Mouse (Mus musculus) kidney, postnatal 4 days (tissue): ENCODE results near the gene Gng4.
"Not testable (repeated sequence)": the region's sequence is repeated elsewhere in the genome, so short reads cannot be mapped to it uniquely, and the experiment has no call there.

Experiments
- DNase-seq, 2 experiments: peaks; one replicate each; pipeline ENCODE4 v3.0.0; 2021; ENCODE audit warnings: mixed read lengths in 2 of 2

Gng4 gene

DNA sequence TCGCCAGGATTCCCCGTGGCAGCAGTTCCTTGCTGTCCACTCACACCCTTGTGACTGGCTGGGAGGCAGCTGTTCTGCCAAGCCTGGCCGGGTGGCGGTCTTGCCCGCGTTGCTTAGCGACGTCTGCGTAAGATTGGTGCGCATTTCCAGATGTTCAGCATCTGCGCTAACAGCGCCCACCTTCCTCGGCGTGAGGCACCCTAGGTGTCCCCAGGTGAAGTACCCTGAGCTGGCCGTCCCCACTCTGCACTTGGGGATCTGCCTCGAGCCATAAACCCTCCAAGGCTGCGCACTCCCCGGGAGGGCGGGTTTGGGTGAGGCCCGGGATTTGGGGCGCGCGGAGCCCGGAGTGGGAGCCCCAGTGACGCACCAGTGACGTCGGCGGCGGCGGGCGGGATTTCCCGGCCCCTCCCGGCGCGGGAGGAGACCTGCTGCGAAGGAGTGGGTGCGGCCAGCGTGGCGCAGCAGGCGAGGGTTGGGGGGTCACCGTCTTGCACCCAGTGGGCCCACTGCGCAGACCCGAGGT is at the start of gene Gng4:
Gene Gng4, plus strand, starts transcription at position 166 of the 526 bp plus-strand sequence.
- DNase-seq = peak; percentile 38 to 44

DNA sequence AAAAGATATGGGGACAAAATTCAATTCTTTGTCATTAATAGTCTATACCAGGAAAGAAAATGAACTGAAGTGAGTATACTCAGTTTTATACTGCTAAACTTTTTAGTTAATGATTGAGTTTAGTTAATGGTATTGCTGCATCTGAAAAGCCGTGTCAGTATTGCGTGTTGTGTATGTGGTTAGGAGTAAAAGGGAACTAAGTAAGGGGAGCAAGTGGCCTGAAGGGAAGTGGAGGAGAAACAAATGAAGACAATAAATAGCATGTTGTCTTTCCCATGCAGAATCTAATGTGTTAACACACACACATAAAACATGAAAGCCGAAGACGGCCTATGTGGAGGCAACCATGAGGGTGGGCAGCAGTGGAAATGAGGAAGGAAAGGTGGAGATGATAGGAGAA is 44.6 kb upstream of the Gng4 start:
- no peak for DNase-seq

DNA sequence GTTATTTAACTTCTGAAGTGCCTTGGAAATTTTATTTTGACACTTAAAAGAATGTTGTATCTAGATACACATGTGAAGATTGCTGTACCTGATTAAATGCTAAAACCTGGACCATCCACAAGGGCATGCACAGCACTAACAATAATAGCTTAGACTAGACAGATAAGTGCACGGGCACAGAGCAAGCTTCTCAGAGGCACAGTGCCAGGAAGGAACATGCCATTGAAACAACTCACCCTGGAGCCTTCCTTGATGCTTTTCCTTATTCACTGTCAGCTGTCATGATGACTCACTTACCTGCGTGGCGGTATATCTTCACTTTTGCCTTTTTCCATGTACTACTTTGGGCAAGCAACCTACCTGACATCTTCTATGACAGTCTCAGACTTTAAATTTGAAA is 37.9 kb upstream of the Gng4 start:
- no peak for DNase-seq

DNA sequence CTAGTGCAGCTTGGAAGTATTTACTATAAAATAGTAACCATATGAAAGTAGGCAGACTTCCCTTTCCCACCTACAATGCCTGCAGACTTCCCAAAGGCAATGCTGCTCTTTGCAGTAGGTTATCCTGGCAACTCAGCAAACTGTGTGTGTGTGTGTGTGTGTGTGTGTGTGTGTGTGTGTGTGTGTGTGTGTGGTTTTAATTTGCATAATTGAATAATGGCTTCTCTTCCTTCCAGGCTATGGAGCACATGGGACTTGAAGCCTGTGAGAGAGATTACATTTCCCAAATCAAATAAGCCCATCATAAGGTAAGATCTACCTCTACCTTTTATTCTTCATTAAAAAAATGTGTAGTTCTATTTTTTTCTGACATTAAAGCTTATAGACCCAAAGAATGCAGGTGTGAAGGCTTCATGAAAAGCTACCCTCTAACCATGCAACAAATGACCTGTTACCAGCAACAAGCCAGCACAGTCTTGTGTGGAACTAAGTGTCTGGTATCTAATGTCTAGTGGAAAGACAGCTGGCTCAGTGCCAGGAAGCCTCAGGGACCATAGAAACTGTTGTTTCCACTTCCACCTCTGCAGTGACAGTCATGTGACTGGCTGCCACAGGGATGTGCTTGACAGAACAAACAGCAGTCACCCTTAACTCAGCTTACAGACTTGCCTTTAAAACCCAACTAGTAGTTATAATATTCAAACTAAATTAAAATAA is 7.9 kb upstream of the Gng4 start:
- peak; percentile 47 to 55 for DNase-seq

DNA sequence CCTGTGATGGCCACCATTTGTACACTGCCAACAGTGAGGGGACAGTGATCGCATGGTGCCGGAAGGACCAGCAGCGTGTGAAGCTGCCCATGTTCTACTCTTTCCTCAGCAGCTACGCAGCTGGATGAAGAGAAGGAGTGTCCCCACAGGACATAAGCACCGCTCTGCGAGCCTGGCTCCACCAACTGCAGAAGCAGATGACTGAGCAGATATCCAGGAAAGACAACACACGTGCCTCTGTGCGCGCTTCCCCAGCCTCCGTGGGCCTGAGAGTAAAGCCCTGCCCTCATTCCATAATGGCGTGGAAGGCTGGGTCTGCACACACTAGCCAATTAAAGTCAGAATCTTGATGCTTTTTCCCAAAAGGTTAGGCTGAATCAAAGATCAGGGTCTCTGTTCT is 6.8 kb upstream of the Gng4 start:
- DNase-seq = no peak

DNA sequence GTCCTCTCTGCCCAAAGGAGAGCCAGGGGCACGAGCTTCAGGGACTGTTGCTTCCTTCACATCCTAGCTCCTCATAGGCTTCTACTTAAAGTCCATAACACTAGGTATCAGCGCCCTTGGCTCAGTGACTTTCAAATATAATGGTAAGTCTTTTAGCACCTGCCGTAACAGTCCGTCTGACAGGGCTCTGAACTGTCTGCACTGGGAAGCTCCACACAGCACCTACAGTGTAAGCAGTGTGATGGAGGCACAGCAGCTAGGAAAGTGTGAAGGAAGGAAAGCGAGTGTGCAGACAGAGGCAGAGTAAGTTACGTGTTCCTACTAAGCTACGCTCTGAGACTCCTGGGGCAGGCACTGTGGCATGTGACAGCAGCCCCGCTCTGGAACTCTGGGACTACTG is 6.2 kb upstream of the Gng4 start:
- DNase-seq = no peak

DNA sequence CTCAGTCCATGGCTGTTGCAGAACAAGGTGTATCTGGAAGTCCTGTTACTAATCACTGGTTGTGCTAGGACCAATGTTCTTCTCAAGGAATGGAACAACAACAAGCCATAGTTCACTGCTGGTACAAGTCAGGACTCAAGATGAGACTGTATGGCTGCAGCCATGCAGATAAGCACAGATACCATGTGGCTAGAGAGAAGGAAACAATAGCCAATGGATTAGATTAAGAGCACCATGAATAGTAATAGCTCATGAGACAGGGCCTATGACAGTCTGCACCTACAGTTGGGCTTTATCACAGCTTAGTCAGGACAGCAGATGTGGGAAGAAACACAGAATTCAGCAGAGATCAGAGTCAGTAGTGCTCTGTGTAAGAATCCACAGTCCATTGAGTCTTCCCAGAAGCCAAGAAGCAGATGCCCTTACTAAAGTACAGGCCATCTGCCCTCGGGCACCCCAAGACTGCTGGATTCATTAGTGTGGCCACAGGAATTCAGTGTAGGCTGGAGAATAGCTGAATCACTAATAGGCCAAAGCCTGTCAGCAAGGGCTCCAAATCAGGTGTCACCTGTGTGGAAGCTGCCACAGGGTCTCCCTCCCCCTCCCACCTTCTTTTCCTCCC is 4.9 kb upstream of the Gng4 start:
- no peak for DNase-seq

DNA sequence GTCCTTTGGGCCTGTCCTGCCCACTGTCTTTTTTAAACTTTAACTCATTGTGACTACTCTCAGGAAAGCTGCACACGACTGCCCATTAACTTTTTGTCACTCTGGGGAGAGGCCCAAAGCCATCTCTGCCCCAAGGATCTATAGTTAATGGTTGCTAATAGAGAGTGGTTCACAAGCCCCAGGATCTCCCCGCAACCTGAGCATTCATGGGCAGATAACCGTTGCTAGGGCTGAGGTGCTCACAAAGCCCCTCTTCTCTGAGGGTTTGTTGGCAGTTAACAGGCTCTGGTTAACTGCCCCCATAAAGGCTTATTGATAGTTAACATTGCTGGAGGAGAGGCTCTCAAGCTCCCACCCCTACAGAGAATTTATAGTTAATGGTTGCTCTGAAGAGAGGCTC is 3.6 kb upstream of the Gng4 start:
- no peak for DNase-seq

DNA sequence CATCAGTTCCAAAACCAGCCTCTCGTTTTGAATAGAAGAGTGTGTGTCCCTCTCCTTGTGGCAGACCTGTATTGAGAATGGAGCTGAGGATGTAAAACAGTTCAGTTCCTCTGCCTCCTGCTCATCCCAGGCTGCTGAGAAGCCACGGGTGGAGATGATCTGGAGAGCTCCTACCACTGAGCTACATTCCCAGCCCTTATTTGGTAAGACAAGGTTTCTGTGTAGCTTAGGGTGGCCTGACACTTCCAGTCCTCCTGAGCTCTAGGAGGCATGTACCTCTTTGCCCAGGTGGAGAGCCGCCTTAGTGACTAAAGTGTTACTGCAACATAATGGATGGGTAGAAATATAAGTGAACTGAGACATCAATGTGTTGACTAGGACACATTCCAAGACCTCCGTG is 2.8 kb upstream of the Gng4 start:
- no peak for DNase-seq

DNA sequence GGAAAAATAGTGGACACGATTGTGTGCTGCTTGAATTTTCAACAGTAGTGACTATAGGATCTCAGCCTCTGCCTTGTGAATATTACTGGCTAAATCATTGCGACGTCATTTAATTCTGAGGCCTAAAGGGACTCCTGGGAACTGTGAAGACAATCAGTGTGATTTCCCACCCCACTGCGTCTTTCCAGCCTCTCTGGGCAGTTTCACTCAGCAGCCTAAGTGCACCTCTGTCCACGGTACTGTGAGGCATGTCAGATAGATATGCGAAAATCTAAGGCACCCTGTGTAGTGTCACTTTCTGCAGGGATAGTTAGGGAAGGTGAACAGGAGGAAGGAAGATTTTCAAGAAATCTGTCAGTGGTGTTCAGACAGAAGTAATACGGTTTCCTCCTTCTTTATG is 563 bp upstream of the Gng4 start:
- no peak for DNase-seq

DNA sequence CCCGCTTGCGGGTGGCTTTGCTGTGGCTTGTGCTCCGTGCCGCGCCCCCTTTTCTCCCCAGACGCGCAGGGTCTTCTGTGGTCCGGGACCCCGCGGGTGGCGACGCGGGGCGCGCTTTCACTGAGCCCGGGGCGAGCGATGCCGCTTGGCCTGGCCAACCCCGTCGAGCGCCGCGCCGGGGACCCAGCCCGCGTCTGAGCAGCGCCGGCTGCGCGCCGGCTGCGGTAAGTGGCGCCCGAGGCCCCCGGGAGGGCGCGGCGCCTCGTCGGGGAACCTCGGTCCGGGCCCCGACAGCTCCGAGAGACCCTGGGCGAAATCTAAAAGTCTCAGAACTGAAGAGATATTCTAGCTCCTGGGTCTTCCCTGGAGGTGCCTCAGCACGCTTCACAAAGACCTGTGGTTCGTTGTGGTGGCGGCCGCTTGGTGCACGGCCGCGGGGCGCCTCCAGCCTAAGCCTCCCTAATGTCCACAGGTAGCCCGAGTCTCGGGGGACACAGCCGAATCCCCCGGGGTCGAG is 619 bp downstream of the Gng4 start:
- peak; percentile 13 to 18 for DNase-seq

DNA sequence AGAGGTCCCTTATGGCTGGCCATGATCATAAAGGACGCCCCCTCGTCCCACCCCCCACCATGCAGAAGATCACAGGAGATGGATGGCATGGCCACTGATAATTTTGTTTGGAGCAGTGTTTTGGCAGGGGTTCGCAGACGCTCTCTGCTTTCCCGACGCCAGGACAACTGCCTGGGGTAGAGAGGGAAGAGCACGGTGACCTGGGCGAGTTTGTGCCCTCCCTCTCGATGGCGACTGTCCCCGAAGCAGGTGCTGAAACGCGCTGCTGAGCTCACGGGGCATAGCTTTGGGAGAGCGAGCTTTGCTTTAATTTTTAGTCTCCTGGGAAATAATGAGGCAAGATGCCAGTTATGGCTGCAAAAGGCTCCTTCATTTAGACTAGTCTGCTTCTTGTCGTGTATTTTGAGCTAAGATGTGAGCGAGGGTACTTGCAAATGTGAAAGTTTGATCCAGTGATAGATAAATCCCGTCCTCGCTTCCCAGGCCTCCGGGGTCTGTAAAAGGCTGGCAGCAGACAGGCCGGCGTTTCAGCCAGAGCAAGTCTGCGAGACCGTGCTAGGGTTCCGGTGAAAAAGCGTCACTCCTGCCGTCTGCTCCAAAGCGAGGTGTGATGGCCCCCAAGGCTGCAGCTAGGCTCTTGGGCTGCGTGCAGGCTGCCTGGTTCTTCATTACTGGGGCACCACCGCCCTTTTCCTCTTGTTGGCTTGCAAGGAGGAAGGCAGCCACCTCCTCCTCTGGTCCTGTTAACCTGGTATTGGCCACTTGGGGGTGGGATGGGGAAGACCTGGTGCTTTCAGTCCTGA is 1.3 kb downstream of the Gng4 start:
- peak; percentile 55 to 62 for DNase-seq

DNA sequence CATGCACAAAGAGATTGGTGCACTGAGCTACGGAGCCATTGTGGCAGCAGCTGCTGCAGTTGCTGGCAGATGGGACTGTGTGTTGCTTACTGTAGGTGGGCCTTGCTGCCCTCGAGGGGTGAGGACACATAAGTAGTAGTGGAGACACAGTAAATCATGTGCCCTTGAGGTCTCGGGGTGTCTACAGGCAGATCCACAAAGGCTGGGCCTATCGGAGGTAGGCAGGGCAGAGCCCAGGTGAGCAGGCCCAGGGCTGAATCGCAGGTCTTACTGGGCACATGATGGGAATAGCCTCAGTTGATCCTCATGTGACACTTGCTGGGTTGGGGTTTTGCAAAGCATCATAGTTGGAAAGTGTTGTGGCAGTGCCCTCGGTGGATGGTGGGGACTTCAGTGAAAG is 3.1 kb downstream of the Gng4 start:
- no peak for DNase-seq

DNA sequence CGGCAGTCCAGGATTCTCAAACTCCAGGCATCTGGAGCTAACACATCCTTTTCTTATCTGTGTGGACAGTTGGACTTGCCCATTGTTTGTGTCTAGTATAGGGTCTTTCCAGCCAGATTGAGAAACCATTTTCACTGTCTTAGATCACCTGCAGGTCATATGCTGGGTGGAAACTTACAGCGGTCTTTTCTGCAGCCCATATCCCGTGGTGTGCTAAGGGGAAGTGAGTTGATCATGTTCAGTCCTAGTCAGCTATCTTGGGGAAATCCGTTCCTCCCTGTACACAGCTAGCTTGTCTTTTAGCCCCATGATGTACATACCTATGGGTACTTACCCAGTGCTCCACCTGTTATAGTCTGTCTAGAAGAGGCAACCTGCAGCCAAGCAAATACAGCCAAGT is 4.2 kb downstream of the Gng4 start:
- DNase-seq = no peak

DNA sequence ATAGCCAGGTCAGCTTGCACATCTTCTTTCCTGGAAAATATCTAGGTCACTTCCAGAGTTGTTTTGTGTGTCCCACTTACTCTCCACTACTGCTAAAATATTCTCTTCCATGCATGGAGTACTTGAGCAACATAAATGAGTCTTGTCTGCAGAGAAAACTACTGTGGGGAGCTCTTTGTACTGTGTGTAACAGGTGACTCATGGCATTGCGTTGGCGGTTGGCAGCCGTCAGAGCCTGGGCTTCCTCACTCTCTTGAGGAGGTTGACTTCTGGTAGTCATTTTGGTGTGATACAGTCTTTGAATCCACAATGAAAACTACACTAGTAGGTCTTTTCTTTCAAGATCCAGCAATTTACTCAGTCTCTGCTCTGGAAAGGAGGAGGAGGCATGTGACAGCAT is 8.1 kb downstream of the Gng4 start:
- no peak for DNase-seq

DNA sequence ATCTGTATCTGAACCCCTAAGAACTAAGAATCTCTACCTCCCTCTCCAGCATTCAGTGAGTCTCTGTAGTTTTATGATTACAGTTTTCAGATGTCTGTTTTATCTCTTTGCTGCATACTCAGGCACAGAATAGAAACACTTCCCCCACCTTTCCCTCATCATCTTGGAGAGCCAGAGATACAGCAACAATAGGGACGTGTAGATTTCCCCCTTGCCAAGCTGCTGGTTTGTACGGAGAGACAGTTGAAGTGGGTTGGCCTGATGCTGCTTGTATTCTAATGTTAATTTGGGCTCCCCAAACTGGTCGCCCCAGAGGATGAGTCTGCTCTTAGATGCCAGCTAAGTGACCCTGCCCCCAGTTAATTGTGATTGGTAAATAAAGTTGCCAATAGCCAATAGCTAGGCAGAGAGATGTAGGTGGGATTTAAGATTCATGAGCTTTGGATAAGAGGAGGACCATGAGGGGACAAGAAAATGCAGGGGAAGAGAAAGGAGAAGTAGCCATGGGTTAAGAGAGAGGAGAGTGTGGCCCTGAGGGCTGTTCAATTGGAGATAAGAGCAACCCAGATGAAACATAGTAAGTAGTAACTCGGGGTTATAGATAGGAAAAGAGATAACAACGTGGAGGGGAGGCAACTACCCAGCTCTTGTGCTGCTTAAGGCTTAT is 11.4 kb downstream of the Gng4 start:
- no peak for DNase-seq

DNA sequence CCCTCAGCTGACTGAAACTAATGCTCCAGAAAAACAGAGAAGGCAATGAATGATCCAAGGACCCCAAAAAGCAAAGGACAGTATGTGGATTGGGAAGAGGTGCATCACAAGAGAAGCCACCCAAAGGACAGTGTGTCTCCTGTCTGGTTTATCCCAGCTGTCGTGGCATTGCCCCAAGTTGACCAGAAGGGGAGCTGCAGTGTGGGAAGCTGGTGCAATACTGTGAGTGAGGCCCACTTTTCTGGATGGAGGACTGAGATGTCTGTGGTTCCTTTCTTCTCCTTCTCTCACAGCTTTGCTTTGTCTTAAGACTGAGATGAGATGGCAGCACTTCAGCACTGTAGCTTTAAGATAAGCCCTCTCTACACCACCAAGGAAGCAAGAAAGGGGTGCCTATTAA is 12.2 kb downstream of the Gng4 start:
- no peak for DNase-seq

DNA sequence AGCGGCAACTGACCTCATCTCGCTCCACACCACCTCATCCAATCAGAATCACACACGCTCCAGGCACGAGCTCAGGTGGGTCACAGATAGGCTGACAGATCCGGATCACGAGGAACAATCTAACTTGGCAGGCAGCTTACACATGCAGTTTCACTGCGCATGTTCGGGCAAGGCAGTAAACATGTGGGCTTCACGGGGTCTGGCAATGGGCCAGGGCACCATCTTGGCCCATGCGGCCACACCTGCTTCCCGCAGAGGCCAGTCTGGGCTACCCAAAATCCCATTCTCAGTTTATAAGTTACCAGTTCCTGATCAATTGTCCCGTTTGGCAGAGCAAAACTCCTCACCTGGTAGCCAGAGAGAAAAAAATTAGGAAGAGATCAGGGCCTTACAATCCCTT is 14.0 kb downstream of the Gng4 start:
- not testable (repeated sequence) for DNase-seq

DNA sequence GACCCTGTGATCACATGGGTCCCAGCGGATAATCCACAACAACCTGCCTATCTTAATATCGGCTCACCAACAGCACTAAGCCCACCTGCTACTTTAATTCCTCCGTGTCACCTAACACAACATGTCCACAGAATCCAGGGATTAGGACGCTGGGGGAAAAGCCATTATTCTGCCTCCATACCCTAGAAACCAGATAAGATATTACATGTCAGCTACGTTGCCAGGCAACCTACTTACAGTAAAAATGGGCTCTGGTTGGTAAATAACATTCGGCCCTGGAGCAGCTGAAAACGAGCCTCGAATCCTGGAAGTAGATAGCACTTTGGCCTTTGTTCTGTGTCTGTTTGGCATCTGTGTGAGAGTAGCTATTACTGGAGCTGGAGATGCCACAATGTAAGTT is 14.9 kb downstream of the Gng4 start:
- DNase-seq = no peak

DNA sequence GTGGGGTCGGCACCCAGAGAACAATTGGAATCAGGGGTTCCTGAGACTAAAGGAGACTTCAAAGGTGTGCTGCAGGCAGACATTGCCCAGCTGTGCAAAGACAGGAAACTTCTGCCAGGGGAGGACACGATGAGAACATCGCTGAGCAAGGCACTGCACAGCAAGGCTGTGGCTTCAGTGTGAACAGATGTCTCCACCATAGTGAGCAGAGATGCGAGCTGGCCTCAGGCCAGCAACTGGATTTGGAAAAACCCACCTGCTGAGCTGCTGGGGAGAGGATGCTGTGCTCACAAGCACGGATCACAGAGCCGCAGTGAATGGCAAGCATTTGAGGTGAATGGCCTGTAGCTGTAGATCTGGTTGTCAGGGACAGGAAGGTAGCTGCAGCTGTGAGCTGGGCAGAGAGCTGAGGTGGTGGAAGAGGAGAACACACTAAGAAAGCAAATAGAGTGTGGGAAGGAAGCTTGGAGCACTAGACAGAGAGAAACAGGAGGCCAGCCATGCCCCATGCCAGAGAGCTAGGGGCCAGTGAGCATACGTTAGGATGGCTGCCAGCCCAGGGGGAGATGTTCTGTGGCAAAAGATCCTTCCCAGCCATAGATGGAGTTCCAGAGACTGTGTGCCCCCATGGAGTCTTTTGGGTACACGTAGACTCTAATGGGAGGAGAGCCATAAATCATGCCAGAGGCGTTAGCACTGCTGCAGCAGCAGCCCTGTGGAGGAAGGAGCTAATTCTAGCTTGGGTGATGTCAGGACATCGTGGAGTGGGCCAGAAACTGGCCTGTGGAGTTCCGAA is 24.7 kb downstream of the Gng4 start:
- DNase-seq = peak in 1 of 2 experiments; percentile 4

DNA sequence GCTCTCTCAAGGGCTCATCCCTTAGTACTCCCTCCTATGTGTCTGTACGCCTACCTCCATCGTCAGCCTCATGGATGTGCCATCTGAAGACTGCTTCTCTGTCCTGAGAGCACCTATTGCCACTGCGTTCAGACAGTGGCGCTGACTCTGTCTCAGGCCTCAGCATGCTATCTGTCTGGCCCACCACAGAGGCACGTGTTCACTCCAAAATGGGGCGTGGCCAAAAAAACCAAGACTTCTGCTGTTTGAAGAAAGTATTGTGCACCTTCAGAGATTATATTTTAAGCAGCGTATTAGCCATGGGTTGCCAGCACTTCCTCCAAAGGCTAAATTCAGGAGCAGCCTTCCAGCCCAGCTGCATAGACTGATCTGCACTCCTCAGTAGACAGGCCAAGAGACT is 27.0 kb downstream of the Gng4 start:
- DNase-seq = no peak

DNA sequence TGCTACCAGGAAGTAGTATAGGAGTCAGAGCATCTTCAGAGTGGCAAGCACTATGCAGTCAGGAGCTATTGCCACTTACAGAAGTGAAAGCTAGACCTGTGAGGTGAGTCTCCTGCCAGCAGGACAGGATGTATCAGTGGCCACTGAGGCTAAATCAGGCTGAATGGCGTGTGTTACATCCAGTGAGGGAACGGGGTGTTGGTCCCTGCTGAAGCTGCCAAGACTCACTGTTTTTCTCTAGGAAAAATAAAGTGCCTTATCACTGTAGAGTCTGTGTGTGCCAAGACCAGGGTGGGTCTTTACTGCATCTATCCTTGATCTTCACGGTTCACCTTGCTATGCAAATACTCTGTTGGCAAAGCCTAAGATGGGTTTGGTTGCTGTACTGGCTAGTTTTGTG is 34.8 kb downstream of the Gng4 start:
- no peak for DNase-seq
